Mouse (Mus musculus) ovary, adult 18-20 months (tissue): ENCODE results near the gene Gm13023.
"Not testable (repeated sequence)": the region's sequence is repeated elsewhere in the genome, so short reads cannot be mapped to it uniquely, and the experiment has no call there.

ENCODE experiments used
- DNase-seq: peaks from one replicate; pipeline ENCODE4 v3.0.0; 2022; ENCODE audit warnings: low spot score, mixed read lengths

The Gm13023 gene

DNA sequence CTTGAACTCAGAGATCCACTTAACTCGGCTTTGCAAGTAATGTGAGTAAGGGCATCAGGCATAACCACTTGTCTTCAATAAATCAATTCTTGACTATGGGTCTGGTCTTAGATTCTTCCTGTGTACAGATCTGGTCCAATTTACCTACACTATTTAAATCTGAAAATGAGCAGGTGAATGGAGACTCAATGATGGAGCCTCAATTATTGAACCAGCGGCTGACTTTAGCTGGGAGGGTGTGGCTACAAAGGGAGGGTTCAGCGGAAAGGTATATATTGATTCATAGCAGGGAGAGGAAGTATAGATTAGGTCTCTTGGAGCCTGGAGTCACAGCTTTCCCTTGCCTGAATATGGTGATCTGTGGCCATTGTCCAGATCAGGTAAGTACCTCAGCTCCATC lies at the start of gene Gm13023:
Gene Gm13023 (plus strand): TSS at position 301 of the 400 bp plus-strand sequence.
- DNase-seq, result not testable (repeated sequence)

DNA sequence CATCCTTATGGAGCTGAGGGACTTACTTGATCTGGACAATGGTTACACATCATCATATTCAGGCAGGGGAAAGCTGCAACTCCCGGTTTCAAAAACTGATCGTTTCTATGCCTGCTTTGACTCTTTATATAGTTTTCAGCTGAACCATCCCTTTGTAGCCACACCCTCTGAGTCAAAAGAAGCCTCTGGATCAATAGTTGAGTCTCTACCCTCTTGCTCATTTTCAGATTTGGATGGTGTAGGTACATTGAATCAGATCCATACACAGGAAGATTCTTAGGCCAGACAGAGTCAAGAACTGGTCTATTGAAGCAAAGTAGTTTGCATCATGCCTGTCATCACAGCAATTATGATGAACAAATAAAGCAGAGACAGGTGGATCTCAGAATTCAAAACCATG lies 26.8 kb downstream of the Gm13023 start, which contains the start of gene Gm13084:
Gene Gm13084 (minus strand): TSS at position 101 of the 400 bp plus-strand sequence.
- DNase-seq, result no peak
